Mouse (Mus musculus): ENCODE results near the gene Celf2. TPM values are rescaled to one million over a fixed set of nuclear protein-coding genes. Genes with fewer than 3 reads are reported as not detected.

Celf2 gene
- total RNA-seq, 2 experiments from 2014 or later: 20.0 to 40.5 TPM

DNA sequence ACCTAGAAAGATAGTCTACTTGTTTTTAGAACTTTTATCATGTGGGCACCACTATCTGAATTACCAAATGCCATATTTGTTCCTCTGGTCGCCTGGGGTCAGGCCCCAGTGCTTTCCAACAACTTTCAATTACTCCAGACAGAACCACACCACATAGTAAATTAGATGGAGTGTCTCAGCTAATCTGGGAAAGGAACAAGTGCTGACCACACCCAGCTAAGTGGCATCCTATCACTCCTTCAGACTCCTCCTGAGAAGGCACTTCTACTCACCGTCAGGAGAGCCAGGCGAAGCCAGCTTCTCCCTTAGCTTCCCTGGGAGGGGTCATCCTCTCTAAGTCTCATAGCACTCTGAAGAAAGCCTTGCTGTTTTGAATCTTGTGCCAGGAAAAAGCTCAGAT lies 835.9 kb downstream of the Celf2 start:
- ATAC-seq (replicated peaks; ENCODE audit: low FRiP score, poor library complexity, severe bottlenecking): no peak

DNA sequence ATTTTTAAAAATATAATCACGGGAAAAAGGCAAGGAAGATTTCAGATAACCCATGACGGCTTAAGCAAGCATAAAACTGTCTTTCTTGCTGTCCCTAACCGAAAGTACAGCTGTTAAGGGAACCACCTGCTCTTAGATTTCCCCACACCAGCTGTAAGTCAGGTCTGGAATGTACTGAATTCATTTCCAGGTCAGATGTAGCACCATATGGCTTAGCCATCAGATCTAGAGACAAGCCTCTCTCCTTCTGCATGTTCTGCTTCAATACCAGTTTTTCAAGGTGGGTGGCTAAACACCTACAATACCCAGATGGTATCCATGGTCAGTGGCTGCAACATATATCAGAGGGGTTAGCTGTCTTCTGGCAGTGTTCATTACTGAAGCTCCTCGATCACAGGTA lies 841.8 kb downstream of the Celf2 start:
- no peak for ATAC-seq (replicated peaks; ENCODE audit: low FRiP score, poor library complexity, severe bottlenecking)

DNA sequence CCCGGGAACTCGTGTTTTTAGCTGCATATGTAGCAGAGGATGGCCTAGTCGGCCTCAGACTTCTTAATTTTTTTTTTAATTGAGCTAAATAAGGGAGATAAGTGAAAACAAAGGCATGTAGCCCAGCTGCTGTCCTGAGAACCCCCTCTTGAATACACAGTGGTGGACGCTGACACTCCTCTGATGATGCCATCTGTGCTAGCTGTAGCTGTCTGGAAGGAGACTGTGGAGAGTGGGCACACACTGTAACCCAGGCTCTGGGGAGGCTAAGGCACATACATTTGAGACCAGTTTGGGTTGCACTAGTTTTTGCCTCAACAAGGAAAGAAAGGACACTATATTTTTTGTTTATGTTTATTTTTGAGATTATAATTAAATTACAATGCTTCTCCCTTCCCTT lies 849.5 kb downstream of the Celf2 start:
- ATAC-seq (replicated peaks; ENCODE audit: low FRiP score, poor library complexity, severe bottlenecking): no peak

DNA sequence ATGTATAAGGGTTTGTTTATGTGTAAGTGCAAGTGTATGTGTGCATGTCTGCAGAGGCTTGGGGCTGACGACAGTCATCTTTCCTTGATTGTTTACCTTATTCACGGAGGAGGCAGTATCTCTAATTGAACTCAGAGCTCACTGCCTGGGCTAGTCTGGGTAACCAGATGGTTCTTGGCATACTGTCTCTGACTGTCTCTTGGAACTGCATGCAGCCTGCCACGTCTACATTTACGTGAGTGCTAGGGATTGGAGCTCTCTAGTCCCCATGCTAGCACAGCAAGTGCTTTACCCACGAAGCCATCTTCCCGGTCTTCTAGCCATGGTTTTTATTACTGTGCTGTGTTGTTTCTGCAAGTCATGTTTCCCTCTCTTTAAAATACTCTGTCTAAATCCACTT lies 855.6 kb downstream of the Celf2 start:
- no peak for ATAC-seq (replicated peaks; ENCODE audit: low FRiP score, poor library complexity, severe bottlenecking)

DNA sequence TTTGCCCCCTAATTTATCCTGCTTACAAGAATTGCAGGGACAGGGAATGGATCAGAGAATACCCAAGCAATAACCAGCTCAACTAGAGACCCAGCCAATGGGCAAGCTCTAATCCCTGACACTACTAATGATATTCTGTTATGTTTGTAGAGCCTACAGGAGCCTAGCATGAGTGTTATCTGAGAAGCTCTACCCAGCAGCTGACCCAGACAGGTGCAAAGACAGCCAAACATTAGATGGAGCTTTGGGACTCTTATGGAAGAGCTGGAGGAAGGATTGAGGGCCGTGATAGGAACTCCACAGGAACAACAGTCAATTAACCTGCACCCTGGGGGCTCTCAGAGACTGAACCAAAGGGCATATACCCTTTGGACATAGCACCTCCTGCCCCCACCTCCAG lies 857.7 kb downstream of the Celf2 start:
- ATAC-seq (replicated peaks; ENCODE audit: low FRiP score, poor library complexity, severe bottlenecking): no peak

DNA sequence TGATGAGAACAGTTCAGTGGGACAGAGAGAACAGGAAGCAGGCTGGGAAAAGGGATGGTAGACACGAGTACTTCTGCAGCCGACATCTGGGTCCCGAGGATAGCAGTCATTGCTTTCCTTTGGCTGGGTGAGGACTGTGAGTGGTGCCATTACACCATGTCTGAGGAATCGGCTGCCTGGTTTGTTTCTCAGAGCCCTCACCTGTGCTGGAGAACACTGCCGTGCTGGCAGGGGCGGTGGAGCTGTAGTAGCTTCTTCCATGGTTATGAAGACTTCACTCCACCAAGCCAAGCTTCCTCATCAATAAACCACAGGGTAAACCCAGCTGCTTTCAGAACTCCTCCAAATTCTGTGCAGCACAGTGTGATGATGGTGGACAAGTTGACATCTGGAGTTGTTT lies 860.5 kb downstream of the Celf2 start:
- no peak for ATAC-seq (replicated peaks; ENCODE audit: low FRiP score, poor library complexity, severe bottlenecking)

DNA sequence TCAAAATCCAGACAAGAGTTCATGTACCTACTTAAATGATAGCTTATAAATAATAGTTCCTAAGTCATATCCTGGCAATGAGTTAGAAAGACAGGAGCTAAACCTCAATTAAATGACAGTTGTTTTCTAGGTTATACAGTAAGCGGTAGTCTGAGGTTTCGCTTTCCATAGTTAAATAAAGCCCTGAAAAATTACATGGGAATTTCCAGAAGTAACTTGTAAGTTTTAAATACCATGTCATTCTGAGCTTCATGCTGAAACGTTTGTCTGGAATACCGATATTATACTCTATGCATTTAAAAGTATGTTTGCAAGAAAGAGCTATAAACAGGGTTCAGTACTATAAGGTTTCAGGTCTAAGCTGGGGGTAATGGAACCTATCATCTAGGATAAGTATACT lies 862.3 kb downstream of the Celf2 start:
- no peak for ATAC-seq (replicated peaks; ENCODE audit: low FRiP score, poor library complexity, severe bottlenecking)

DNA sequence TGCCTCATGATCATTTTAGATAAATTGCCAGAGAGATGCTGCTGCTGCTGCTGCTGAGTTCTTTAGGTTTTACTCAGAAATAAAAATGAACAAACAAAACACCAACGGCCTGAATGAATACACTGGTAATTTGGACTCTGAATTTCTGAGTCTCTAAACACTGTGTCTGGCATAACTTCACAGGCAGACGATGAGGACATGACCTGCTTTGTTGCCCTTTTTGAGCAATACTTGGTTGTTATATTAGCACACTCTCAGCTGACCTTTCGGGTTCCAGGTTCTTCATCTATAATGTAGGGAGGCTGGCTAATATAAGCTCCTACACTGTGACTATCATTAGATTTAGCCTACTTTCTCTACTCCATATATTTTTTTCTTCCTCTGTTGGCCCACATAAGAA lies 863.0 kb downstream of the Celf2 start:
- no peak for ATAC-seq (replicated peaks; ENCODE audit: low FRiP score, poor library complexity, severe bottlenecking)

DNA sequence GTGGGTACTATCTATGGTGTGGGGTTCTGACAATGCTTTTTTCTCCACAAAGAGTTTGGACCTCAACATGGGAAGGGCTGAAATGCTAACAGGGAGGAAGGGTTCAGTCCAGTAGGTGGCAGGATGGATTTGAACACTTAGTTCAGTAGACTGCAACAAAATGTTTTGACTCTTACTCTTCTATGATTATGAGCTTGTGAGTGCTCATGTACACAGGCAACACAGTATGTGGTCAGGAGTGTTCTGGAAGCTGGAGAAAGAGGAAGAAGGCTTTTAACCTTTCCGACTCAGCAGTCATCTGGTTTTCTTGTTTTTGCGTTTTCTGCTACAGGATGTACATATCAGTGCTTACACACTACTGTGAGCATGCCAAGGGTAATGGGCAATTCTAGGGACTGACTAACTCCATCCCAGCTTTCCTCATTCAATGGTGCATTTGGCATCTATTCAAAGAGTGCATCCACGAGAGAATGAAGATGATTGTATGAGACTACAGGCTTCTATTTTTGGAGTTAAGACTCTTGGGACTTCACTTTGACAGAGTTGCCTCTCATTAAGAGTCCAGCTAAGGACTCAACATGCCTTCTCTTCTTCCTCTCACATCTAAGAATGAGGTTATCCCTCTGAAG lies 867.0 kb downstream of the Celf2 start:
- ATAC-seq (replicated peaks; ENCODE audit: low FRiP score, poor library complexity, severe bottlenecking): no peak

DNA sequence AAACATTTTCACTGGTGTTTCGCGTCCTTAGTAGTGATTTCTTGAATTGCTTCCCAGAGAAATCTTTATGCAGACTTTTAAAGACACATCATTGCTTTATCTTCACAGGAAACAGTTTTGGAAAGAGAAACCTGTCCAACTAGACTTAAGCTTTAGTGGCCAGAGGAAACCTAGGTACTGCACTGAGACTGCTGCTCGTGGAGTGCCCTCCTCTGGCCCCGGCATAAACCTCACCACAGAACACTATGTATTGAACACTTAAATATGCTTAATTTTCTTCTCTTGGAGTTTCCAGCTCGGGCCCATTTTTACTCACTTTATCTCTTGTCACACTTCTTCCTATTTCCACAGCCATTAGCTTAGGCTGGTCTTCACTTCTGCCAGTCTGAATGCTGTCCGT lies 870.0 kb downstream of the Celf2 start:
- no peak for ATAC-seq (replicated peaks; ENCODE audit: low FRiP score, poor library complexity, severe bottlenecking)

DNA sequence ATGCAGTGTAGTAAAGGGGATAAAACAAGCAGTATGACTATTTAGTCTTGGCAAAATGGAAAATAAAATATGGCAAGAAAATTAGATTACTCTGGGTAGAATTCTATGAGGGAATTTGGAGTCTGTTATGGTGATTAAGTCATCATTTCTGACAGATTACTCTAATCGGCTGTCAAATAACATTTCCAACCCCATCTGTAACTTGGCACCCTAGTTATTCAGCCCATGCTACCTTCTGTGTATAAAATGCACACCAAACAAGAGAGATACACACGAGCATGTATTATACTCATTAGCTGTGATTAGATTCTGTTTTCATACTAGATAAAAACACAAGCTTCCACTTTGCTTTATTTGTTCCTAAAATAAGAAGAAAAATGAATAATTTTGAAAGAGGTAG lies 872.2 kb downstream of the Celf2 start:
- ATAC-seq (replicated peaks; ENCODE audit: low FRiP score, poor library complexity, severe bottlenecking): no peak

DNA sequence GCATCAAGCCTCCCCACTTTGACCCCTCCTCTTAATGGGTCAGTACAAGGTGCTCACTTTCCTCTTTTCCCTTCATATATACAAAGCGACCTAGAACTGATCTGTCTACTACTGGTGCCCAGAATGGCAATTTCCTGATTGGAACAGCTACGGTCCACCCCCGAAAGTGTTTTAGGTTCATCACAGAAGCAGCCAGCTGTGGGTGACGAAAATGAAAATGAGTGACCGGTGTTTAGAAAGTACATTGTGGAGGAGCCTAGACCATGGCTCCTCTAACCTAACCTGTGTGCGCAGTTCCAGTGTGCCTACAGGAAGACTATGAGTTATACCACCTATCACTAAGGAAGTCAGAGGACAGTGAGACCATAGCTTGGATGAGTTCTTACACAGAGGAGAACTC lies 874.5 kb downstream of the Celf2 start:
- no peak for ATAC-seq (replicated peaks; ENCODE audit: low FRiP score, poor library complexity, severe bottlenecking)

DNA sequence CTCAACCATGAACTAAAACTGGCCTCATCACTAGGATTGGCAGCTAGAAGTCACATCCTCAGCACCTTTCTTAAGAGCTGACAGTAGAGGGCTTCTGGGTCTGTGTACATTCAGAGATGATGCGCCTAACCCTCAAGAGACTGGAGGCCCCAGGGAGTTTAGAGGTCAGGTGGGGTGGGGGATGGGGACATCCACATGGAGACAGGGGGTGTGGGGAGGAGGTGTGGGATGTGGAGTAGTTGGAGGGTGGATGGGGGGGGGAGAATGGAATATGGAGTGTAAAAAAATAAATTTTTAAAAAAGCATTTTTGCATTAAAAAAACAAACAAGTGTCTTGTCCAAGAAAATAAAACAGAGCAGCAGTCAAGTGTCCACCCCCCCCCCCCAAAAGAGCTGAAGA lies 876.2 kb downstream of the Celf2 start:
- no peak for ATAC-seq (replicated peaks; ENCODE audit: low FRiP score, poor library complexity, severe bottlenecking)

DNA sequence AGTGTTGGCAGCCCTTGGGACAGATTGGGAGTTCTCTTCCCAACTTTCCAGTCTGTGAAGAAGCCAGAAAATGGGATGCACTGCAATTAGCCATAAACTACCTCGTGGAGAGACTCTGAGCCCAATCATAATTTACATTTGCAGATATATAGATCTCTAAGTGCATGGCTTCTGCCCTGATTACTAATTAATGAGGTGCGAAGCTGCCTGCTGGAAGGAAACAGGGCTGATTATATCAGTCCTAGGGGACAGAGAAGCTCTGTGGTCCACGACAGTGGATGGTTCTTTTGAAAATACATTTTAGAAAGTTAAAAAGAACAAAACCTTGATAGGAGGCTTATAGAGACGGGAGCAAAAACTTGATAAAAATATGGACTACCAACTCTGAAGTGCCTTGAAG lies 885.6 kb downstream of the Celf2 start:
- no peak for ATAC-seq (replicated peaks; ENCODE audit: low FRiP score, poor library complexity, severe bottlenecking)

DNA sequence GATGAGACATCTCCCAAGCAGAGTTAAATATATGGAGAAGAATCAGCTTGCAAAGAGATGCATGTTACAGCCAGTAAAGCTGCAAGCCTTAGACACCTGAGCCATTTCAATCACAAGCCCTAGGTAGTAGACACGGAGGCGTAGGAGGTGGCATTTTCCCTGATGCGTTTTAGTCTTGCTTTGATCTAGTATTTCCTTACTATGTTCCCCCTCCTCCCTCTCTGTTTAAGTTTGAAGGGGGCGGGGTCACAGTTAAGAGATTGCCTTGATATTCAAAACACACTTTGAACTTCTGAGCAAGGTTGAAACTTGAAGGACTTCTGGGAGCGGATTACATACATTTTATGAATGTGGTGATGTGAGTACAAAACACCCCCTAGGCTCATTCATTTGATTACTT lies 887.3 kb downstream of the Celf2 start:
- ATAC-seq (replicated peaks; ENCODE audit: low FRiP score, poor library complexity, severe bottlenecking): no peak

DNA sequence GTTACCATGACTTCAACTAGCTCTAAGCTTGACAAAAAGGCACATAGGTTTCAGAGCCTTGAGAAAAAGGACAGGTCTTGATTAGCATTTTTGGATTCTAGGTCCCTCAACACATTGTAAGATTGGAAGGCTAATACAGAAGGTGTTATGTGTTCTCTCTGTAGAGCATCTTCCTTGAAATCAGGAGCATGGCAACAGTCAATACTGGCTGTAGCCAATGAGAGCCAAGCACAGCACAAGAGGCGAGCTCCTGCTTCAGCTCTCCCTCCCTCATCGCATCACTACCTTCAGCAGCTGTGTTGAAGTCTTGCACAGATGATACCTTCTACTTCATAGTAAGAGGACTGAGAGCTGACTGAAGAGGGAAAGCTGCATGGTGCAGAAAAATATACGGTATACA lies 890.5 kb downstream of the Celf2 start:
- ATAC-seq (replicated peaks; ENCODE audit: low FRiP score, poor library complexity, severe bottlenecking): no peak

DNA sequence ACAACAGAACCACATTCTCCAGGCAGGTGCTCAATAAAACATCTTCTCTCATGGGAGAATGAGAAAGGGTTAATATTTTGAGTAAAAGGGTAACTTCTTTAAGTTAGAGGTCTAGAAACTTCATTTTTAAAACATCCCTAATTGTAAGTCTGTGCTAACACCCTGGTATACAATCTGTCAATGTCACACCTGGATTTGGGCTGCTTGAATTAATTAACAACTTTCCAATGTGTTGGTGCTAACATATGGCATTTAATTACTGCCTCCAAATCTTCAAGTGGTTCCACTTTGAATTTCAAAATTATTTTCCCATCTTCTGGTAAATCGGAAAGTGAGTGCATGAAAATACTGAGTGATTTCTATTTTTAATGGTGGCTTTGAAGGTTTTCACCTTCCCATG lies 890.9 kb downstream of the Celf2 start:
- ATAC-seq (replicated peaks; ENCODE audit: low FRiP score, poor library complexity, severe bottlenecking): no peak

DNA sequence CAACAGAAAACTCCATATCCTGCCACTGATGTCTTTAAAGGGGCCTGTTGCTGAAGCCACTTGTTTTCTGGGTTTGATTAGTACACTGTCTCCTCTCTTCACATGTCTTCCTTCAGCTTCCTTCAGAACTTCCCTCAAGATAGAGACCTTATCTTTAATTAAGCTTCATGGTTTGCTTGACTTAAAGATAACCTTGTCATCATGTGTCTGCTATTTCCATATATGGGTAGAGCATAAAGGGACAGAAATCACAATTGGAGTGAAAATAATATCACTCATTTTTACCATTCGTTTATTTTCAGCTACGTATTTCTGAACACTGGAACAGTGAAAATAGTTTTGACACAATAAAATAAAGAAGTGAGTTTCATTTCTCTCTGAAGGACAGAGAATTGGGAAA lies 905.0 kb downstream of the Celf2 start:
- no peak for ATAC-seq (replicated peaks; ENCODE audit: low FRiP score, poor library complexity, severe bottlenecking)

DNA sequence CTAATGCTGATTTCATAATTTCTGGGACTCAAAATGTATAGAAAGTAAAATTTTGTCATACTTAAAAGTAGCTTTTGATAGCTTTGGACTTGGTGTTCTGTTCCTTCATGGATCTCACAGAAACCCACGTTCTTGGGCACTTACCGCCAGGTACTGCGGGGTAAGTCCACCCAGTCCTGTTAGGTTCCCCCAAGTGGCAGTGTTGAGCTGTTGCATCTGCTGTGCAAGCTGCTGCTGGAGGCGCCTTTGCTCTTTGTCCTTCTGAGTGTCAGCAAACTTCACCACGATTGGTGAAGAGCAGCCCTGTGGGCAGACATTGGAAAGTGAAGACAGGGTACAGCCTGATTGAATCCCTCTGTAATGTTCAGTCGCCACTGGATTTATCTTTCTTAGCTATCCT lies 905.5 kb downstream of the Celf2 start:
- no peak for ATAC-seq (replicated peaks; ENCODE audit: low FRiP score, poor library complexity, severe bottlenecking)

DNA sequence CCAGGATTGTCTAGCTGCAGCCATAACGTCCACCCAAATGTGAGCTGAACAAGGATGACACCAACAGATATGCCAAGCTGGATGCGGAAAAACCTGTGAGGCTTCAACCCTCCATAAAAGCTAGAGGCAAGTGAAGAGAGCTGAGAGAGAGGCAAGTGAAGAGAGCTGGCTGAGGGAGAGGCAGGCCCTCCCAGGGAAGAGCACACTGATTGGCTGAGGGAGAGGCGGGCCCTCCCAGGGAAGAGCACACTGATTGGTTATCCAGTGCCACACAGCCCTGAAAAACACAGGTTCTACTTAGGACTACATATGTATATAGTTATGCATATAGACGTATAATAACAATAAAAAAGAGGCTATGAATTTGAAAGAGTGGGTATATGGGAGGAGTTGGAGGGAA lies 907.2 kb downstream of the Celf2 start:
- no peak for ATAC-seq (replicated peaks; ENCODE audit: low FRiP score, poor library complexity, severe bottlenecking)

DNA sequence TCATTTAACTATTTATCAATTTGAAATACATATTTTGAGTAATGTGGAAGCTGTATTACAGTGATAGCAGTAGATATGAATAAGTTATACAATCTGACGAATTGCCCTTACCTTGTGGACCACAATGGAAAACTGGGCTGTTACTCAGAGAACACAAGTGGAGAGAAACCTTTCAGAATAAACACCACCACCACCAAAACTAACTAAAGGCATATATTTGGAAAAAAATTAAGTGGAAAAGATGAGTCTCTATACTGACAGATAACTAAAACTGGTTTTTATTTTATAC lies 910.5 kb downstream of the Celf2 start:
- ATAC-seq (replicated peaks; ENCODE audit: low FRiP score, poor library complexity, severe bottlenecking): no peak

DNA sequence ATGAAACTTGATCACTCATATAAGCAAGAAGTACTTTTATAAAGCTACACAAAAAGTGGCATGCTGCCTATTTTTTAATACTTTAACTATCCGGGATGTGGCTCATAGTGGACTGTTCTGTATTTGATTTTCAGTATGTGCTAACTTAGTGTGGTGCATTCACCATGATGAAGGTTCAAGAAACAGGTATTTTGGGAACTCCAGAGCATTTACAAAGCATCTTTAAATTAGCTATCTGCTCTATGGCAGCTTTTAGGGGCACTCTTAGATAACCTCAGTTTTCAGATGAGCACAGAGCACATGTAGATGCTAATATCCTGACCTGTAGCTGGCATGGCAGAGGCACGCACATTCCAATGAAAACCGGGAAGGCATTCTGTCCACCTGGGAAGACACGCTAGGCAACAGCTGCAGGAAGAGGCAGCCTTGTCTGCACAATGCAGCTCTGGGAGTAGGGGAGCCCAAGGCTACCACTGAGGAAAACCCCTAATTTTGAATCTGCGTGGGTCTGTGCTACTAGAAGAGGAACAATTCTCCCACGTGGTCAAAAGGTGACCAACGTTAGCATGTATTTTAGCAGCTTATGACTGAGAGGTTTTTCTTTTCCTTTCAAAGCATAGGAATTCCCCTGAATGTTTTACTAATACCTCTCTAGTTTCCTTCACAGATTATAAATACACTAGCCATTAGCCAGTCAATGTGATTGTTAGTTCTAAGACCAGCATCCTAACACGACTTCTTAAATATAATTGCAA lies 911.1 kb downstream of the Celf2 start:
- no peak for ATAC-seq (replicated peaks; ENCODE audit: low FRiP score, poor library complexity, severe bottlenecking)

Data from erythroblast, adult 5-6 weeks (primary cell).